Mouse (Mus musculus) cerebellum, adult 2 months (tissue): ENCODE data around the gene Ano9.

Source experiments
- CTCF ChIP-seq: fragments of 200-500 bp; IDR thresholded peaks from 2 replicates; pipeline ENCODE4 v1.5.1; 2011; ENCODE audit warnings: low read depth, mild to moderate bottlenecking, control low read depth, low read length, moderate library complexity, borderline replicate concordance; ENCODE audit not compliant: insufficient read depth
- POLR2A ChIP-seq: fragments of 200-500 bp; IDR thresholded peaks from 2 replicates; pipeline ENCODE4 v1.6.1; 2011; ENCODE audit warnings: low read length, control low read depth, borderline replicate concordance; ENCODE audit not compliant: insufficient read depth

DNA sequence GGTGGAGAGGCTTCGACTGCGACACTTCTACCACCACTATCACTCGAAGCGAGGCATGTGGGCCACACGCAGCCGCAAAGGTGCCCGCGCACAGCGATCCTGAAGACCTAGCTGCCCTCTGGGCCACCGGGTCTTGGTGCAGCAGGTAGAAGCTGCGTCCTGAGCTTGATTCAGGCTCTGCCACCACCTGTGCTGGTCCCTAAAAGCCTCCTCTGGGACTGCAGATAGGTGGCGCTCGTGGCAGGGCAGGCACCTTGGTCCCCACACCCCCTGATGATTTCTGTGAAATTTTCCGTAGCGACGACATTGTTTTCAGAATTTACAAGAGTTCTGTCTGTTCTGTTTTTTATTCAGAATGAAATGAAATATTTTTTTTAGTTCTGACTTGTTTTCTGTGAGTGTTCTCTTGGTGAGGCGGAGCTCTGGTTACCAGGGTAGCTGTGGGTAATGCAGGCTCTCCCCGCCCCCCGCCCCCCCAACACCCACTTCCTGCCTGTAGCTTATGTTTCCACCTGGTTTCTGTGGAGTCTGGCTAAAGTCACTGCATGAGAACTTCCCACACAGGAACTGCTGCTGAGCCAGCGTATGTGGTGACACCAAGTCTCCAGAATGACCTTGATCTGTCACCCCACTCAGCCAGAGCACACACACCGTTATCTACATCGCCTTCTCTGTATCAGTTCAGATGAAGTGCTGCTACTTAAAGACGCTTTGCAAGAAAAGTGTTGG lies 45.4 kb downstream of the Ano9 start:
- TF ChIP-seq CTCF (peak; percentile 50; the same call in 1 of the 2 replicates), POLR2A (no peak)
